Mouse (Mus musculus): ENCODE data around the gene Clec16a.

Clec16a gene

GRCm38 (mm10) chr16:10727630-10728029 lies 182.5 kb downstream of the Clec16a start:
- DNase-seq, result no peak

DNA sequence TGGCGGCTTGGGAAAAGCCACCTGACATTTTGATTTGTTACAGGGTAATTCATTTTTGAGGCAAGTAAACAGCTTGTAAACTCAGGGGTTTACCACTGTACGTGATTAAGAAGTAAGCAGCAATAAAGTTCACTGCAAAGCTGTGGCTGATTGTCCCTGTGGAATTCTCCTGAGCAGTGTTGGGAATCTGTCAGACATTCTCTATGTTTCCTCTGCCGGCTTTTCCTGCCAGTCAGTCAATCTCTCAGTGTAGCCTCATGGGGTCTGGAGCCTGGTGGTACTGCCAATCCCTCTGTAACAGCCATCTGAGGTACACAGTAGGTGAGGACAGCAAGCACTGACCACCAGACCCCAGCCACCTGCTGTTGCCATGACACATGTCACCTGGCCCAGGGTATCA lies 183.7 kb downstream of the Clec16a start:
- no peak for DNase-seq

- DNase-seq, result no peak
Observed at GRCm38 (mm10) chr16:10730941-10731340, 185.8 kb downstream of the Clec16a start.

- DNase-seq, result no peak
Observed at GRCm38 (mm10) chr16:10731785-10732184, 186.6 kb downstream of the Clec16a start.

DNA sequence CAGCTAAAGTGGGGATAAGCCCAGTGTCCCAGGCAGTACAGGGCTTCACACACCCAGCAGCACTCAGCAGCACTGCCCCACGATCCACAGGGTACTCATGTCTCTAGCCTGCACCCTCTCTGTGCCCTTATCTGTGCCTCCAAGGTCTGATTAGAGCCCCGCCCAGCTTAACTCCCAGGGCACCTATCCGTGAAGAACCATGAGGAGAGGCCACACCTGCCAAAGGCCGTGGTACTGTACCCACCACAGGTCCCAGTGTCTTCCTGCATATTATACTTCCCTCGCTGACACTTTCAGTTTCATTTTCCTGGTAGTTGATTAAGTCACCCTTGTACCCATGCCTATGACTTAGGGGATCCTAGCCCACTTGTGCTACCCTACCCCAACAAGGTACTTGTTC lies 187.3 kb downstream of the Clec16a start:
- DNase-seq, result no peak

DNA sequence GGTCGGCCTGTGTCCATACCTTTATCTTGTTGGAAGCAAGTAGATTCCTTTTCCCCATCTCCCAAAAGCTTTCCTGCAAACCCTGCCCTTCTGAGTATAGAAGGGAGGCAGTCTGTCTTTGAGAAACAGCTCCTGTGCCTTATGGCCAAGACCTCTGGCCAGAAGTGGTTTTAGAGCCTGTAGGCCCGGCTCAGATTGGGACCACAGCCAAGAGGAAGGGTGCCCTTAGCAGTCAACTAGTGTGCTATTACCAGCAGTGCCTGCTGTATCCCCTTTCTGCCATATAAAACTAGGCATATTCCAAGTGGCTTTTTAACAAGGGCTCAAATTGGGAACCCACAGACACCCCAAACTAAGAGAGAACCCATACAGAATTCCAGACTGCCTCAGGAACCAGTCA lies 190.6 kb downstream of the Clec16a start:
- peak in 1 of 2 experiments; percentile 16 for DNase-seq

GRCm38 (mm10) chr16:10736364-10736763 lies 191.2 kb downstream of the Clec16a start:
- DNase-seq, result no peak

GRCm38 (mm10) chr16:10737571-10737970 lies 192.4 kb downstream of the Clec16a start:
- peak; percentile 41 to 64 for DNase-seq

DNA sequence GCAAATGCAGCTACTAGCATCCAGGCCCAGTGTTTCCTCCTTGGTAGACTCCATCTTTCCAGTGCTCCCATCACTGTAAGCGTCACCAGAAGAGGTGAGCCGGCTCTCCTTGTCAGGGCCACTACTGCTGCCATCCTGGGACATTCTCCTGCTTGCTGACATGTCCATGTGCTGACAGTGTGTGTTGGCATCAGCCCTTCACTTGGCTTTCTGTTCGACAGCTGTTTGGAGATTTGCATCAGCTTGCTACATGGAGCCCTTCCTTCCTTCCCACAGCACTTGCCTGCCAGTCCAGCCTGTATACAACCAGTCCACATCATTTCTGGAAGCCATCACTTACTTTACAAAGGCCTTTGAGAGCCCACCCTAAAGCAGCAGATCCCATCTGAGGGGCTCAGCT lies 193.7 kb downstream of the Clec16a start:
- no peak for DNase-seq

GRCm38 (mm10) chr16:10739854-10740398 lies 194.8 kb downstream of the Clec16a start:
- DNase-seq, result peak; percentile 28 to 37

- DNase-seq, result peak; percentile 23 to 60
Observed at GRCm38 (mm10) chr16:10741082-10741481, 195.9 kb downstream of the Clec16a start.

- no peak for DNase-seq
Observed at GRCm38 (mm10) chr16:10749226-10749625, 204.1 kb downstream of the Clec16a start.

- DNase-seq, result no peak
Observed at GRCm38 (mm10) chr16:10749824-10750223, 204.7 kb downstream of the Clec16a start.

- DNase-seq, result no peak
Observed at GRCm38 (mm10) chr16:10754521-10755296, 209.6 kb downstream of the Clec16a start.

GRCm38 (mm10) chr16:10756168-10756567 lies 211.0 kb downstream of the Clec16a start:
- no peak for DNase-seq

DNA sequence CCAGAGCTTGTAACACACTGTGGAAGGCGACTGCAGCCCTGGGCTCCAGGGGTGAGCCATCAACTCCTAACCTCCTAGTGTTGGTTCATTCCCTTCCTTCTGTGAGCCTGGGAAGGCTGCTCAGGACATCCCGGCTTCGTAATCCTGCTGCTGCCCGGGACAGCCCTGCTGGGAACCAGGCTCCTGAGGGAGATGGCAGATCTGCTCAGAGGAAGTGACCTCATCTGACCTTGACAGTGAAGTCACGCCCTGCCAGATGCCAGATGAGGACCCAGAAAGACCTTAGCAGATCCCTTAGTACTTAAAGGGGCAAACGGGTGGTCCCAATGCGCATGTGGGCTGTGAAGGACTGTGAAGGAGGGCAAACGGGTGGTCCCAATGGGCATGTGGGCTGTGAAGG lies 216.0 kb downstream of the Clec16a start:
- no peak for DNase-seq

DNA sequence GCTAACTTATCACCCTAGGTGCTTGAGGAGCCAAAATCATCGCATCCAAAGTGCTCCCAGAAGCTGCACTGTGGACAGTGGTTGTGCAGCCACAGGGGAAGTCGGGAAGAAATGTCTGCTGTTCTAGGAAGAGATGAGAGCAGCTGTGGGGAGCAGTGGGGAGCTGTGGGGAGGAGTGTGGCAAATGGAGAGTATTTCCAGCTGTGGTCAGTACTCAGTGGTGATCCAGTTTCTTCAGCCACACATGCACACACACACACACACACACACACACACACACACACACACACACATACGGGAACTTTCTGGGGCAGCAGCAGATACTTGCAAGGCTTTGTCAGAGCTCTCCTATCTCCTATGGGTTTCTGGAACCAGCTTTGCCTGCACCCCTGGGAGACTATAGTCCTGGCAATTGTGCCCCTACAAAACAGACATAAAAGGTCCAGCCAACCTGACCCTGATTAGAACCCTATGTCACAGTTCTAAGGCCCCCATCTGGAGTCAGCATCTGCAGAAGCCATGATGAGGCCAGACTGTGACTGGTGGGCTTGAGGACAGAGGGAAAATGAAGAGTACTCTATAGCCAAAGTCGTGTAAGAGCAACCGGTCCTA lies 217.5 kb downstream of the Clec16a start:
- DNase-seq, result no peak

GRCm38 (mm10) chr16:10763540-10764264 lies 218.6 kb downstream of the Clec16a start:
- no peak for DNase-seq

GRCm38 (mm10) chr16:10764323-10764722 lies 219.2 kb downstream of the Clec16a start:
- no peak for DNase-seq

DNA sequence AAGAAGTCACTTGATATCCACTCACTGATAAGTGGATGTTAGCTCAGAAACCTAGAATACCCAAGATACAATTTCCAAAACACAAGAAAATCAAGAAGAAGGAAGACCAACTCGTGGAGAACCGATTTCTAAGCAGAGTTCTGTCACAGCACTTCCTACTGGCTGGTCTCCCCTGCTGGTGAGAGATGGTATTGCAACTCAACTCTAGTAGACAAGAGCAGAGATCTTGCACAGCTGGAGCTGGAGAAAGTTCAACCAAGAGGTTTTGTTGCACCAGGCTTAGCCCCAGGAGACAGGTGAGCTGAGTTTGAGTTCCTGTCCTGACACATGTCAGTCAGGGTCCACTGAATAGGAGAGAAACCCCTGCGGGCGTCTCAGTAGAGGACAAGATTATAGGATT lies 222.0 kb downstream of the Clec16a start:
- peak; percentile 55 to 75 for DNase-seq

DNA sequence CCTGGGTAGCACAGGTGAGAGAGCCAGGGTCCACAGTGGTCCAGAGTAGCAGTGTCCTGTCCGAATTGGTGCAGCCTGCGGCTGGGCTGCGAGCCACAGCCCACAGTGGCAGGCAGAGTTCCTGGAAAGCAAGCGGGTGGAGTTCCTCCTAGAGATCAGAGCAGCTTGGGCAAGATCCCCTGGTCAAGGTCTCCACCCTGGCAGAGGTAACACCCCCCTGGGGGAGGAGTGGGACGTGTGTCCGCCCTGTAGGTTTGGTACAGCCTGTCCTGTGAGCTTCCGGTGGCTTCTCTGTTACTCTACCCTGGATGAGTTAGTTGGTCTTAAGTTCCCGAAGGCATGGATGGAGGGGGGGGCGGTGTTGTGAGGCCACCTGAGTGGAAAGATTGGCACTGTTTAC lies 223.7 kb downstream of the Clec16a start:
- no peak for DNase-seq

DNA sequence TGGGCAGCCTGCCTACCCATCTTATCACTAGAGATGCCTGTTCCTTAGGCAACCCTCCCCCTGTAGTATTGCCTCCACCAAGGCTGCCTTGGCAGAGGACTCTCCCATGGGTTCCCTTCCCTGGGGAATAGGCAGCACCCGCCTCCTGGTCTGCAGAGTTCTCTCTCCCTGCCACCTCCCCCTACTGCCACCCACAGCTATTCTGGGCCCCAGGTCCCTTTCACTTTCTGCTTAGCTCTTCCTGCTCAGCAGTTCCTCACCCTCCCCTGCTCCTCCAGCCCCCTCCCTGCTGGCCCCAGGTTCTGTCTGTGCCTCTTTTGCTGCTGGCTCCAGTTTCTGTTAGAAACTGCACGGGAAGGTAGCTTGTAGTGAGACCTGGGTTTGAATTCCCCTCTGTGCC lies 224.5 kb downstream of the Clec16a start:
- no peak for DNase-seq

DNA sequence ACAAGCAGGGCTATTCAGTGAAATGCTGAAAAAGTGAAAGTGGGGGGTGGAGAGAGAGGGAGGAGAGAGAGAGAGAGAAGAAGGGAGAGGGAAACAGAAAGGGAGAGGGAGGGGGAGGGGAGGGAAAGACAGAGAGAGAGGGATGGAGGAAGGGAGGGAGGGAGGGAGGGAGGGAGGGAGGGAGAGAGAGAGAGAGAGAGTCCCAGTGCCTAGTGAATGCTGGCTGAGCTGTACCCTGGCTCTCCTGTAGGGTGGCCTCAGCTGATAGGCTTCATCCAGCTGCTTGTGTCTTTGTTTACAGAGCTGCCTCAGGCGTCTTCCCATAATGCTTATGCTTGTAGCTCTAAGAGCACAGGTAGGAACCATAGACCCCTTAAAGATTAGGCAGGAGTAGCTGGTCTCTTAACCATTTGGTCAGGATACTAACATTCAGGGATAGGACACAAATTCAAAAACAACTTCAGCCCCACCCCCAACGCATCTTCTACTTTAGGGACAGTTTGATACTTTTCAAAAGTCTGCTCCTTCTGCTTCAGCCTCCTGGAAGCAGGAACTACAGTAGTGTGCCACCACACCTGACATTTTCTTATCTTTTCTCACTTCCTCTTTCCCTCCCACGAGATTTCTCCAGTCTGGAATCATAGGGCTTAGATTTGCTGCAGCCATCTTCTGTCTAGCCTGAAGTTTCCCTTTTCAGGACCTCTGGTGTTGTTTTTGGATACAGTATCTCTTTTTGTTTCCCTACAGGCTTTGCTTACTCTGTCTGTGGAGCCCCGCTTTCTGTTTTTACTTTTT lies 225.6 kb downstream of the Clec16a start:
- DNase-seq, result no peak
